Mouse (Mus musculus) neural tube, embryonic 13.5 days (tissue): ENCODE results near the gene Phrf1. TPM values are rescaled to one million over a fixed set of nuclear protein-coding genes. Genes with fewer than 3 reads are reported as not detected.

ENCODE experiments used
- ATAC-seq: fragments of 200-750 bp; cut with Nextera tagmentation; 2 replicates; pipeline ENCODE4 v1.8.0; 2017; ENCODE audit warnings: low read depth, mild to moderate bottlenecking, moderate TSS enrichment, moderate library complexity
- H3K27ac ChIP-seq: fragments of 300-500 bp; sonication (generic); replicated peaks from 2 replicates; pipeline ENCODE4 v1.5.1; 2015; ENCODE audit warnings: moderate library complexity, mild to moderate bottlenecking, inconsistent platforms
- H3K27me3 ChIP-seq: fragments of 300-500 bp; sonication (generic); 2 replicates; pipeline ENCODE4 v1.6.1; 2015; ENCODE audit warnings: mild to moderate bottlenecking, inconsistent platforms
- H3K36me3 ChIP-seq: fragments of 300-500 bp; sonication (generic); 2 replicates; pipeline ENCODE4 v1.6.1; 2015; ENCODE audit warnings: mild to moderate bottlenecking, inconsistent platforms
- H3K4me1 ChIP-seq: fragments of 300-500 bp; sonication (generic); replicated peaks from 2 replicates; pipeline ENCODE4 v1.6.1; 2015; ENCODE audit warnings: inconsistent platforms
- H3K4me2 ChIP-seq: fragments of 300-500 bp; sonication (generic); 2 replicates; pipeline ENCODE4 v1.6.1; 2015; ENCODE audit warnings: inconsistent platforms, mild to moderate bottlenecking, moderate library complexity
- H3K4me3 ChIP-seq: fragments of 300-500 bp; sonication (generic); 2 replicates; pipeline ENCODE4 v1.5.1; 2015; ENCODE audit warnings: mild to moderate bottlenecking, inconsistent platforms
- H3K9ac ChIP-seq: fragments of 300-500 bp; sonication (generic); 2 replicates; pipeline ENCODE4 v1.6.1; 2015; ENCODE audit warnings: moderate library complexity, mild to moderate bottlenecking, inconsistent platforms
- H3K9me3 ChIP-seq: fragments of 300-500 bp; sonication (generic); 2 replicates; pipeline ENCODE4 v1.6.1; 2016; ENCODE audit warnings: inconsistent platforms
- WGBS: fragments of 180-500 bp; shearing (Covaris S2); methylation state at CpG from one replicate; pipeline ENCODE4 v1.1.7; 2015; 5-methylcytosine and 5-hydroxymethylcytosine counted together
- polyA plus RNA-seq: library from polyadenylated mRNA; unstranded; fragments of >200 nt; fragmentation: Nextera tagmentation; extraction: Ambion mirVana; gene quantifications from 2 replicates; pipeline ENCODE4 v1.2.1, GENCODE M21; 2015

Phrf1 gene
- 71.4 and 74.1 TPM in 2 replicates for polyA plus RNA-seq

DNA sequence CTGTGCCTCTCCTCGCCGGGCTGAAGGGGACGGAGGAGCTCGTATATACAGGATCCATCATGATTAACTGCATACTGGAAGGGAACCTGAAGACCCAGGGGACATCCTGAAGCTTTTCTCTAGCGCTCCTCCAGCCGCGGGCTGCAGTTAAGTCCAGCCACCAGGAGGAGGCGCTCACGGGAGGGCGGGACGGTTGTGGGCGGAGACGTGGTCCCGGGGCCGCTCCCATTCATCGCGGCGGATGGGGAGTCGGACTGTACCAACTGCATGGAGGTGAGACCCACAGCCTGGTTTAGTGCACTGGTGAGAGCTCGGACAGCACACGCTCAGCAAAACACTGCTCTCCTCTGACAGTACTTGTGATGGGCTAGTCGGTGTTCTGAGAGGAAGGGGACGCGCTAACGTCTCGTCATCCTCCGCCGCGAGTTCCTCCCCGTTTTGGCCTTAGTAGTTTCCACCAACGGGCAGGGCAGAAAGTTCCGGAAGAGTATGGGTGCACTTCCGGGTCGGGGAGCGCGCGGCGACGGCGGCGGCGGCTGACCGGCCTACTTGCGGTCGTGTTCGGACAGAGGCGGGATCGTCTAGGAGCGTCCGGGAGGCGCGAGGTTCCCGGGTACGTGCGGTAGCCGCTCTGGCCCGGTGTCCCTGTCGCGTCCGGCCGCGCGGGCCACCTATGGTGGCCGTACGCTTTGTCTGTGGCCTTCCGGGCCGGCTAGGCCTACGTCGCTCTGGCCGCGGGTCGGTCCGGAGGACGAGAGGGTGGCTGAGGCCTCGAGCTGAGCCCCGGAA, at the start of gene Phrf1:
TSS of gene Phrf1 (plus strand) at position 506 of the 789 bp plus-strand sequence.
- ATAC-seq, result peak; percentile 93
- Histone ChIP-seq H3K27ac (peak within 1 kb of the TSS; percentile 97), H3K27me3 (no peaks in the 10 kb centered on the region)

DNA sequence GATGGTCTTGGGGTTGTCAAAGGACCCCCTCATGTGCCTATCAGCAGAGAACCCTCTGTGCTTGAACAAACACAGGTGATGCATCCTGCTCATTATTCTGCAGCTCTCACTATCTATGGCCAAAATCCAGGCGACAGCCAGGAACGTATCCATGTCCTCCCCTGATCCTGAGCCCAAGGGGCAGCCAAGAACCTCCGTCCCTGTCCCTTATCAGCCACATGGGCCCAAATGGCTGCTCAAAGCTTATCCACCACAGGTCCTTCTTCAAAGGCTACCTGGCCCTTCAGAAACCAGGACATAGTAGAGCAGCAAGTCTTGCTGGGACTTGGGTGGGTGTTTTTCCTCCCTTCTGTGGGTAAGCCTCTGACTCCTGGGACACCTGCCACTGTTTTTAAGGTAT, 40.4 kb upstream of the Phrf1 start:
- Histone ChIP-seq H3K9me3 (no peaks in the 10 kb centered on the region), H3K4me3 (no peak overlapping the region), H3K36me3 (peaks cover 34% of the 10 kb centered on the region), H3K4me1 (peaks cover 17% of the 10 kb centered on the region), H3K4me2 (no peak overlapping the region), H3K27ac (no peak overlapping the region), H3K9ac (no peak overlapping the region), H3K27me3 (no peaks in the 10 kb centered on the region)
- ATAC-seq, result no peak
- 81% methylated on average over 3 of the region's 3 CpGs for WGBS

More for the DNA sequence above, at the start of gene Phrf1:
- under 1% methylated on average over 76 of the region's 76 CpGs for WGBS
- Histone ChIP-seq H3K9me3 (no peaks in the 10 kb centered on the region), H3K4me2 (peak within 1 kb of the TSS; percentile 85), H3K4me3 (peak within 1 kb of the TSS; percentile 99), H3K4me1 (peaks cover 26% of the 10 kb centered on the region), H3K9ac (peak within 1 kb of the TSS; percentile 96), H3K36me3 (peaks cover 31% of the 10 kb centered on the region)

DNA sequence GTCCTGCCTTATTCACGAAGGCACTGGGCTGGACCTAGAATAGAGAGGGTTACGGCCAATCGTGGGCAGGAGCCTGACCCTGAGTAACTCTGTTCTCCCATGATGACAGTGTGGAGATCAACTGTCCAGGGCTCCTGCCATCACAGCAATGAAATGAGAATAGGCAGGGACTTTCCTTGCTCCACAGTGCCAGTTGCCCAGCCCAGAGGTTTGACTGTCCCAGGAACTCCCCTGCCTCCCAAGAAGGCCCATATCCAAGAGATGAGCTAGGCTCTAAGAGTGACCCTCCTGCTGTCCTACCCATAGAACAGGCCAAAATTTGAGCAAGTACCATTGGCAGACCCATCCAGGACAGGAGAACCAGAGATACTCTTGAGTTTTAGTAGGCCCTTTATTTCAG, 39.9 kb upstream of the Phrf1 start:
- H3K36me3 ChIP-seq, result peaks cover 34% of the 10 kb centered on the region
- no peak overlapping the region for H3K4me2 ChIP-seq
- H3K9ac ChIP-seq, result no peak overlapping the region
- H3K27me3 ChIP-seq, result no peaks in the 10 kb centered on the region
- no peaks in the 10 kb centered on the region for H3K9me3 ChIP-seq
- no peak for ATAC-seq
- no peak overlapping the region for H3K4me3 ChIP-seq
- 95% methylated on average over 3 of the region's 3 CpGs for WGBS
- H3K4me1 ChIP-seq, result peaks cover 19% of the 10 kb centered on the region
- no peak overlapping the region for H3K27ac ChIP-seq

DNA sequence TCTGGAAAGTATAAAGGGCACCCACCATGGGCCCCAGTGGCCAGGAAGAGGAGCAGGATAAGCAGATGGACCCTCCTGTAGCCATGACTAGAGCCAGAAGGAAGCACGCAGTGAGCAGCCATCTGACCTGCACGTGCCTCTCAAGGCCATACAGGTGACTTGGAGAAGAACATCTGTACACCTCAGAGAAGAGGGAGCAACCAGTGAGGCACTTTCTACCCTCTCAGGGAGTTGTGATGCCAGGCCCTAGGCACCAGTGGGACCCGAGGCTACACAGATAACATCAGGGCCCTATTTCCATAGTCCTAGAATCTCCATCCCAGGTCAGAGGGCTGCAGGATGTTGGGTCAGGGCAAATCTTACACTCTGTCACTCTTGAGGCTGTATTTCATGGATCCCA, 38.4 kb upstream of the Phrf1 start:
- 88% methylated on average over 3 of the region's 3 CpGs for WGBS
- no peak for ATAC-seq

DNA sequence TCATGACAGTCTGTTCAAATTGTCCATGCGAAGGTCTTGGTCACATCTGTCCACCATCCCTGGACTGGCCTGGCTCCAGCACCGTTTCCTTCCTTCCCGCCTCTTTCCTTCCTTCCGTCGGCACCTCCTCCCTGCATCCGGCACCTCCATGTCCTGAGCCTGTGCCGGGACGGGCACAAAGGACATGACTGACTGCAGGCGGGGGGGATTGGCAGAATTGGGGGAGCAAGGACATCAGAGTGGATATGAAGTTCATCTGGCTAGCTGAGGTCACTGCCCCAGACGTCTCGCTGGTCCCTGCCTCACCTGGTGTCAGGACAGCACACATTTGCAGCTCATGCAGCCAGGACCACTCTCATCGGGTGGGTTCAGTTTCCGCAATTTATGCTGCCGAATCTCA, 37.5 kb upstream of the Phrf1 start:
- Histone ChIP-seq H3K4me2 (no peak overlapping the region), H3K4me1 (peaks cover 33% of the 10 kb centered on the region)
- WGBS, result 91% methylated on average over 14 of the region's 14 CpGs

More for the DNA sequence above, 38.4 kb upstream of the Phrf1 start:
- Histone ChIP-seq H3K9ac (no peak overlapping the region), H3K9me3 (no peaks in the 10 kb centered on the region), H3K27me3 (no peaks in the 10 kb centered on the region), H3K36me3 (peaks cover 34% of the 10 kb centered on the region), H3K27ac (no peak overlapping the region), H3K4me2 (no peak overlapping the region), H3K4me3 (no peak overlapping the region), H3K4me1 (peaks cover 27% of the 10 kb centered on the region)

DNA sequence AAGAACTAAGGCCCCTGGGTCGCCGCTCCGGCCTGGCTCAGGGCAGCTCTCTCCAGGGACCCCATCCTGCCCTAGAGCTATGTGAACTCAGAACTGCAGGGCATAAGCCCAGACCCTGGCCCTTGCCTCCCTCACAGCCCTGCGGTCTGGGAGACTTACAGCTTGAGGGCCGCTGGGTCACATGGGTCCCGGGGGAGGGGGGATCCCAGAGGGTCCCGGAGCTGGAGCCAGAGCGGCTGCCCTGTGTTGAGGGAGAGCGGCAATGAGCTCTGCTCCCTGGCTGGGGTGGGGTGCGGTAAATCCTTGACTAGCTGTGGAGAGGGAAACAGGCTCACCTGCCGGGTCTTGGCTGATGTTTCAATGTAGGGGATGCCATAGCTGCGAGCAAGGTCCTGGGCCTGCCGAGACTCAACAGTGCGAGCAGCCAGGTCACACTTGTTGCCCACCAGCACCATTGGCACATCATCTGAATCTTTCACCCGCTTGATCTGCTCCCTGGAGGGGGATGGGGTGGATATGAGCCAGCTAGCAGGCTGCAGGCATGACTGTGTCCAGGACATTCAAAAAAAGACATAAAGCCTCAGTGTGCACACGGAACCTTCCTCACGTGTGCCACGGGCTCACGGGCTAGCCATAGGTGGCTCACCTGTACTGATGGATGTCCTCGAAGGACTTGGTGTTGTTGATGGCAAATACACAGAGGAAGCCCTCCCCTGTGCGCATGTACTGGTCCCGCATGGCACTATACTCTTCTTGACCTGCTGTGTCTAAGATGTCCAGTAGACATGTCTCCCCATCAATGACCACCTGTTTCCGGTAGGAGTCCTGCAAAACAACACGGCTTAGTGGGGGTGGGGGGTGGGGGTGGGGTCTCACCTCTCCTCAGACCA, 36.5 kb upstream of the Phrf1 start:
- peaks cover 33% of the 10 kb centered on the region for H3K4me1 ChIP-seq
- H3K4me3 ChIP-seq, result peak overlapping the region; percentile 83
- no peak overlapping the region for H3K27ac ChIP-seq
- H3K27me3 ChIP-seq, result no peaks in the 10 kb centered on the region
- peaks cover 34% of the 10 kb centered on the region for H3K36me3 ChIP-seq
- H3K9me3 ChIP-seq, result no peaks in the 10 kb centered on the region
- peak overlapping the region; percentile 98 for H3K4me2 ChIP-seq
- peak overlapping the region; percentile 95; the same call in 1 of the 2 replicates for H3K9ac ChIP-seq
- ATAC-seq, result no peak
- 90% methylated on average over 24 of the region's 24 CpGs for WGBS

More for the DNA sequence above, 37.5 kb upstream of the Phrf1 start:
- no peak for ATAC-seq
- H3K27ac ChIP-seq, result no peak overlapping the region
- H3K27me3 ChIP-seq, result no peaks in the 10 kb centered on the region
- no peaks in the 10 kb centered on the region for H3K9me3 ChIP-seq
- H3K9ac ChIP-seq, result no peak overlapping the region
- no peak overlapping the region for H3K4me3 ChIP-seq
- peaks cover 34% of the 10 kb centered on the region for H3K36me3 ChIP-seq

DNA sequence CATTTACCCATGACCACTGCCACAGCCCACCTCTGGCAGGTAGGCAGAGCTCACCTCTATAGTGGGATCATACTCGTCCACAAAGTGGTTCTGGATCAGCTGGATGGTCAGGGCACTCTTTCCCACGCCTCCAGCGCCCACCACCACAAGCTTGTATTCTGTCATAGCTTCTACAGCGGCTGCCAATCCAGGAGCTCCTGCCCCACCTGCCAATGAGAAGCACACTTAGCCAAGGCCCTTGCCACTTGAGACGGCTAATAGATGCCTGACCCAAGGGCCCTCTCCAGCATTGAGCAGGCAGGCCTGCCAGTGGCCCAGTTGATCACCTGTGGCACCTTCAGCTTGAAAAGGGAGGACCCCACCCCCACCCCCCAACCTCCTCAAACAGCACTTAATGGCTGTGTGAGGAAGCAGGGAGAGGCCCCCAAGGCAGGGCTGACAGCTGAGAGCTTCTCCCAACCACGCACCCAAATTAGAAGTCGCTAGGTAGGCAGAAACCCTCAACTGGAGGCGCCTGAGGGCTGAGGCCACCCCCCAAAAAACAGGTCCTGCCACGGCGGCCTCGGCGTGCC, 35.7 kb upstream of the Phrf1 start:
- Histone ChIP-seq H3K4me3 (peak overlapping the region; percentile 83), H3K27me3 (no peaks in the 10 kb centered on the region), H3K36me3 (peaks cover 37% of the 10 kb centered on the region), H3K4me1 (peaks cover 33% of the 10 kb centered on the region), H3K9ac (peak overlapping the region; percentile 95), H3K4me2 (peak overlapping the region; percentile 98), H3K9me3 (no peaks in the 10 kb centered on the region), H3K27ac (peak overlapping the region; percentile 88)
- 29% methylated on average over 12 of the region's 12 CpGs for WGBS
- ATAC-seq, result no peak

DNA sequence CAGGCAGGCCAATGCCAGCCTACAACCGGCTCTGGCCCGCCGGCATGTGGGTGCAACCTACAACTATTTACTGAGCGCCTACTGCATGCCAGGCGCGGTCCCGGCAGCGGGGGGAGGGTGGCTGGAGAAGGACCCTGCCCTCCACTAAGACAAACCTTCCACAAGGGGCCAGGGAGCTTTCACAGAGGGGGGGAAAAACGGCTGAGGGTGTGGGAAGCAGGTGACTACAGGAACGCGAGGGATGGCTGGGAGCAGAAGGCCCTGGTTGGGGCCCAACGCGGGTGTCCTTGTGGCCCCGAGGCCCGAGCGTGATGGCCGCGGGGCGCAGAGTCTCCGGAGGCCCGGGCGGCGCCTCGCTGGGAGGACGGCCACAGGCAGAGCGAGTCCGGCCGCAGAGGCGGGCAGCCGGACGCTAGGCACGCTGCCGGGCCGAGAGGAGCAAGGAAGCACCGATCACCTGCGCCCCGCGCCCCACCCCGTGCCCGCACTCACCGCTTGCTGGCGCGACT, 35.2 kb upstream of the Phrf1 start:
- Histone ChIP-seq H3K36me3 (peaks cover 38% of the 10 kb centered on the region), H3K4me3 (peak overlapping the region; percentile 83), H3K9me3 (no peaks in the 10 kb centered on the region), H3K9ac (peak overlapping the region; percentile 95), H3K4me2 (peak overlapping the region; percentile 98), H3K27me3 (no peaks in the 10 kb centered on the region), H3K27ac (peak overlapping the region; percentile 88), H3K4me1 (peaks cover 33% of the 10 kb centered on the region)
- 1% methylated on average over 42 of the region's 43 CpGs for WGBS
- ATAC-seq, result peak; percentile 22

DNA sequence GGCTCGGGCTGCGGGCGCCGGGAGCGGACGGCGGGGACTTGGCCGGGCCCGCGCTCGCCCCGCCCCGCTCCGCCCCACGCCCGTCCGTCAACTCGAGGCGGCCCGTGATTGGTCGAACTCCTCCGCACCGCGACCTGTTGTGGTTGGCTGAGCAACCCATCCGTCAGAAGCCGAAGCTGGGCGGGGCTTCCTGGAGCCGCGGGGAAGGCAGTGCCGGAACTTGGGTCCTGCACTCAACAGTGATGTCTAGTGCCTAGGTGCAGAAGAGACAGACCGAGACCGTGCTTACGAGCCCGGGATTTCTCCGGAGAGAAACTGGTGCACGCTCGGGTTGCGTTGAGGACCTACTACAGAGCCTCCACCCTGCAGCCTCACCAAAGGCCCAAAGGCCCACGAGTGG, 34.6 kb upstream of the Phrf1 start, which contains the start of the genes Hras and Lrrc56:
TSS of gene Hras (minus strand) at position 58 of the 400 bp plus-strand sequence.
TSS of gene Lrrc56 (plus strand) at position 210 of the 400 bp plus-strand sequence.
- Histone ChIP-seq H3K27ac (peak within 1 kb of the TSS; percentile 88), H3K9ac (peak within 1 kb of the TSS; percentile 95), H3K9me3 (no peaks in the 10 kb centered on the region), H3K4me3 (peak within 1 kb of the TSS; percentile 83), H3K36me3 (peaks cover 37% of the 10 kb centered on the region), H3K27me3 (no peaks in the 10 kb centered on the region), H3K4me1 (peaks cover 33% of the 10 kb centered on the region), H3K4me2 (peak within 1 kb of the TSS; percentile 98)
- whole genome bisulfite sequencing, result 0% methylated on average over 38 of the region's 39 CpGs
- peak; percentile 95 for ATAC-seq

DNA sequence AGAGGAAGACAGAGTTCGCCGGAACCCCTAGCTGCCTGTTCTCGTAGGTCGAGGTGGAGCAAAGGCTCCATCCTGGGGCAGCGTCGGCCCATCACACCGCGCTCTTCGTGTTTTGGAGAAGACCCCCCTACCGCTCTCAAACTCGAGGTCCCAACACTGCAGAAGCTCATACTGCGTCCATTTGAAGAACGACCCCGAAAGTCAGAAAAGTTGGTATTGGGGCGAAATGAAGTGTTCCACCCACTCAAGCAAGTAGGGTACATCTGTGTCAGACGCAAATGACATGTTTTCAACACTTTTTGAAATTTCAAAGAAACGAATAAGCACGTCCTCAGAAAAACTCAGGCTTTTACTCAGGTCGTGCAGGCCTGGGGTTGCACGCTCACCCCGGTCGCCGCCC, 34.2 kb upstream of the Phrf1 start:
- WGBS, result under 1% methylated on average over 23 of the region's 23 CpGs

DNA sequence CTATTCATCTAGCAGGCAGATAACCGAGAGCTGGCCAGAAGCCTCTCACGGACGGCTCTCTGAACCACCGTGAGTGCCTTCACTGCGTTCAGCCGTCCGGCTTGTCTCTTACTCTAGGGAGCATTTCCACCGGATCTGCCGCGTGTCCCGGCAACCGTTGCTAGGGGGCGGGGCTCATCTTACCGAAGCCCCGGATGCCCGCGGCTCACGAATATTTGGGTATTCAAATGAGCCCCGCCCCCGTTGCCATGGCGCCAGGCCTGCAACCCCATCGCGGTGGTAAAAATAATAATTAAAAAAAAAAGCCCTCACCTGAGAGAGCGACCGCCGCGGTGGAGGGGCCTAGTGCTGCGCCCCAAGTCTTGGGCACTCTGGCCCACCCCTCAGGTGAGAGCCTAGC, 33.8 kb upstream of the Phrf1 start:
- Histone ChIP-seq H3K27me3 (no peaks in the 10 kb centered on the region), H3K4me3 (peak overlapping the region; percentile 83), H3K4me1 (peaks cover 33% of the 10 kb centered on the region), H3K9ac (peak overlapping the region; percentile 71), H3K36me3 (peaks cover 28% of the 10 kb centered on the region), H3K9me3 (no peaks in the 10 kb centered on the region), H3K4me2 (peak overlapping the region; percentile 98), H3K27ac (peak overlapping the region; percentile 87)
- WGBS, result under 1% methylated on average over 28 of the region's 28 CpGs
- peak; percentile 30 for ATAC-seq

More for the DNA sequence above, 34.2 kb upstream of the Phrf1 start:
- Histone ChIP-seq H3K9me3 (no peaks in the 10 kb centered on the region), H3K36me3 (peaks cover 32% of the 10 kb centered on the region), H3K4me3 (peak overlapping the region; percentile 83), H3K27ac (peak overlapping the region; percentile 87), H3K4me1 (peaks cover 33% of the 10 kb centered on the region), H3K9ac (peak overlapping the region; percentile 71), H3K4me2 (peak overlapping the region; percentile 98), H3K27me3 (no peaks in the 10 kb centered on the region)
- no peak; the same call in 1 of the 2 replicates for ATAC-seq
